Mouse (Mus musculus): ENCODE measurements around the gene Pibf1. TPM values are rescaled to one million over a fixed set of nuclear protein-coding genes. Genes with fewer than 3 reads are reported as not detected.
A peak's percentile ranks its signal among the peaks of the same experiment; 100 is the strongest.

Pibf1 gene
- total RNA-seq (2021): 10.8 and 13.8 TPM in 2 replicates
- long read RNA-seq, transcript Pibf1-201 (18 exons, 2,797 nt): major isoform, 7 of 11 reads
- long read RNA-seq, partial matches to known transcripts: 2 of 11 reads
- long read RNA-seq, other reads (novel, unspliced or antisense): 2 of 11 reads

GRCm38 (mm10) chr14:99099267-99099966 lies at the start of gene Pibf1, which contains the start of gene Dis3:
TSS of gene Pibf1 (plus strand) at chr14:99099424.
TSS of gene Dis3 (minus strand) at chr14:99099770.
- peak; percentile 99 for DNase-seq

DNA sequence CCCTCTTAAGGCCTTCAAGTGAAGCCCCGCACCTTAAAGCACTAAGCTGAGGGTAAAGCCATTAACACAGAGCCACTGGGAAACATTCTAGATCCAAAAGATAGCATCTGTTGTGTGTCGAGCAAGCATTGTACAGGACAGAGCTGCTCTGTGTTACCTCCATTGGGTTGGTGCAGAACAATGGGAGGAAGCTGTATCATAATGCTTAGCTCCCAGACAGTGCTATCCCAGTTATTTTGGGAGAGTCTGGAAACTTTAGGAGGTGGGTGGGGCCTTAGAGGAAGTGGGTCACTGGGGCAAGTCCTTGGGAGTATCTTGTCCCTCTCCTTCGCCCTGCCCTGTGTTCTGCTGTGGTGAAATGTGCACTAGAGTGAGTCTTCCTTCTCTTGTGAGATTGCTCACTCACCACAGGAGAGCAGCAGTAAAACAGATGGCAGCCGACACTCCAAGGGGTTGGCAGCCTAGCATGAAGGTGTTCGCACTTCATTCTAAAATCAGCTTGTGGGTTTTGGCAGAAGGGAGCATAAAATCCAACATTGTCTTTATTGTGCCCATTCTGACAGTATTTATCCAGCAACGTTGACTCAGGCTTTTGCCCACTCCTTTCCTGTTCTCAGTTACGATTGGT lies 40.2 kb upstream of the Pibf1 start:
- no peak for DNase-seq

GRCm38 (mm10) chr14:99060616-99061015 lies 38.6 kb upstream of the Pibf1 start:
- no peak for DNase-seq

DNA sequence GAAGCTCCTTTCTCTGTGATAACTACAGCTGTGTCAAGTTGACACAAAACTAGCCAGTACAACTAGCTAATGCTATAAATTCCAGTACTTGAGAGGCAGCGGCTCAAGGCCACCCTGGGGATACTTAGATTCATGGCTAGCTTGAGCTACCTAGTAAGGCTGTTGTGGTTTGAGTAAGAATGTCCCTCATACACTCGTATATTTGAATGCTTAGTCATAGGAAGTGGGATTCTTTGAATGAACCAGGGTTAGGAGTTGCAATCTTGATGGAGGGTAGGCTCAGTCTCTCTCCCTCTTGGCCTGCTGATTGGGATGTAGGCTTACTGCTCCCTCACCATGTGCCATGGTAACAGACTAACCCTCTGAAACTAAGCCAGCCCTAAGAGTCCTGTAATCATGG lies 36.1 kb upstream of the Pibf1 start:
- DNase-seq: no peak

GRCm38 (mm10) chr14:99071146-99071545 lies 28.1 kb upstream of the Pibf1 start:
- DNase-seq: no peak

- no peak for DNase-seq
These were observed 10.3 kb upstream of the Pibf1 start for GRCm38 (mm10) chr14:99088947-99089346.

GRCm38 (mm10) chr14:99099967-99100587 lies 853 bp downstream of the Pibf1 start:
- DNase-seq: no peak

GRCm38 (mm10) chr14:99103050-99103449 lies 3.8 kb downstream of the Pibf1 start:
- DNase-seq: no peak

DNA sequence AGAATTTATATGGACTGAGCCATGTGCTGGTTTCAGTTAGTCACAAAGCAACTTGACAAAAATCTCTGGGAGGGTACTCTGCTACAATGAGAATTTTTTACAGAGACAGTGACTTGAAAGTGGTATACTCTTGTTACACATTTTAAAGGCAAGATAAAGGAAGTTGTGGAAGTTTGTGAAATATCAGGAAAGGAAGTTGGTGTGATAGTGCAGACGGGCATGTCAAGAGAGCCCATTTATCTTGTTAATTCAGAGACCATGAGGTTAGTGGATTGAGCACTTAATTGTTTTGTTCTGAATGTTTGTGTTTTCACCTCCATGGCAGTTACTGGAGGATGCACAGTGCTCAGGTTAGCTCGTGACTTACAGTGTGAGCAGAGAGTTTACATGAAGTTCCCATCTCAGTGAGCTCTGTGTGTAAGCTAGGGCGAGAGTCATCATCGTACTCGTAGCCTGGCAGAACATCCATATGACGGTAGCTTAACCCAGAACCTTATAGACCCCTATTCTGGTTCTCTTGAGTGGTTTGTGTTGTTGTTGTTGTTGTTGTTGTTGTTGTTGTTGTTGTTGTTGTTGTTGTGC lies 5.4 kb downstream of the Pibf1 start:
- DNase-seq: no peak

DNA sequence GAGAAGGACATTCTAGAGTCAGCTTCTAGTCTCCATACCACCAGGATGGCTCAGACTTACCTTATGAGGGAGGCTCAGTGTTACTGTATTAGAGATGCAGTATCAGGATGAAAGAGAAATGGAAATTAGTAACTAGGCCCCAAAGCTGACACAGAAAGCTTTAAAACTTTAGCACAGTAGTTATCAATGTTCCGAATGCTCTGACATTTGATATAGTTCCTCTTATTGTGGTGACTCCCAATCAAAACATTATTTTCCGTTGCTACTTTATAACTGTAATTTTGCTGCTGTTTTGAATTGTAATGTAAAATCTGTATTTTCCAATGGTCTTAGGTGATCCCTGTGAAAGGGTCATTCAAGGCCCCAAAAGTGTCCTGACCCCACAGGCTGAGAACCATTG lies 7.4 kb downstream of the Pibf1 start:
- no peak for DNase-seq

GRCm38 (mm10) chr14:99107631-99108187 lies 8.5 kb downstream of the Pibf1 start:
- DNase-seq: no peak

- no peak for DNase-seq
These were observed 9.5 kb downstream of the Pibf1 start for GRCm38 (mm10) chr14:99108762-99109161.

DNA sequence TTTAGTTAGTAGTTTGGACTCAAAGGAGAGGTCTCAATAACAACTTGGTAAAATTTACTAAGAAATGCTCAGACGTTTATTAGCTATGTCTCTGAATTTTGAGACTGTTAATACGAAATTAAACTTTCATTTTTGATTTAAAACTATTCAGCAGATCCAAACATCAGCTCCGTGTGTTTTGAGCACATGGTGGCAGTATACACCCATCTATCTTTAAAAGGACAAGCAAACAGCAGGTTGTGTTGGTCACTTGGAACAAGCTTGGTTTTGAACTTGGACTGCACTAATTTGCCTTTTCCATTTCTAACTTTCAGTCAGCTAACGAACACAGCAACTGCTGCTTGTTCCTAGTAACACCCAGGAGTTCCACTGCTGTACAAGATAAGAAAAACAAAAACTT lies 18.4 kb downstream of the Pibf1 start:
- no peak for DNase-seq

- DNase-seq: no peak
These were observed 22.5 kb downstream of the Pibf1 start for GRCm38 (mm10) chr14:99121584-99122339.

DNA sequence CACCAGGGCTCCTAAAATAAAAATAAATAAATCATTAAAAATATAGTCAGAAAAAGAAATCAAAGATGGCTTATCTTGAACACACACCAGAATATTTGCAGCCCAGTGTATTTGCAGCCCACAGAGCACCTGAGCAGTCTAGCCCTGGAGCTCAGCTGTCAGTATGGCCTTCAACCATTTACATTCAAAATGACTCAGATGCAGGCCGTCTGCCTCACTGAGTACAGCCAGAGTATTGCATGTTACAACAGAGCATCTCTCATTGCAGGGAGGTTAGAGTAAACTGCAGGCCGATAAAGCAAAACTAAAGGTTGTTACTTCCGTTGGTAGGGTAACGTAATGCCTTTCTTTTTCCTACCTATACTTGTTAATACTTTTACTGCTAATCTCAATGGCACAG lies 24.9 kb downstream of the Pibf1 start:
- DNase-seq: no peak

GRCm38 (mm10) chr14:99126713-99127112 lies 27.5 kb downstream of the Pibf1 start:
- DNase-seq: no peak

DNA sequence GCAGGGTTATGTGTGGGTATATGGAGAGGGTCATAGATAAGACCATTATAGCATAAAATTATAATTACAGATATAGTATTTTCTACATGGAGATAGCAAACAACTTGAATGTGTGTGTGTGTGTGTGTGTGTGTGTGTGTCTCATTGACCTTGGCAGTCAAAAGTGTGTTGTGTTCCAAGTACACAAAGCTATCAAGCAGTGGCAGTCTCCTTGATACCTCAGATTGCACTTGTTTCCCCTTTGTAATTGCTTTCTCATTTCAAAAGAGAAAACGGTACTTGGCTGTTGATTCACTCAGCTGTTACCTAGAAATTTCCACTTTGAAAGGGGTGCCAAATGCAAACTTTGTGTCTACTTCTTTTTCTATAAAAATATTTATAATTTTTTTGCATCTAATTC lies 28.3 kb downstream of the Pibf1 start:
- no peak for DNase-seq

DNA sequence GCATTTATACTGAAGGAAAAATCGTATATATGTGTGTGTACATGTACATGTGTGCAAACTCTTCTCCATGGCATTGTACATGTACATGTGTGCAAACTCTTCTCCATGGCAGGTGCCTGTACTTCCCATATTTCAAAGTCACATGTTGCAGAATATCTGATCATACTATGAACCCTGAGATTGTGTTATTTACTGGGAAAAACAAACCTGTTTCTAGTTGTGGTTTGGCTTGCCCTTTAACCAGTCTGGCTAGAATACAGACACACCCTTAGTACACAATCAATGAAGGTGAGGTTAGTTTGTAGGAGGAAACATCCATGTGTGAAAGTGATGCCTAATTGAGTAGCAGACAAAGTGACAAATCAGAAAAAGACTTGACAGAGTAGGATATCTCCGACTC lies 29.8 kb downstream of the Pibf1 start:
- no peak for DNase-seq

DNA sequence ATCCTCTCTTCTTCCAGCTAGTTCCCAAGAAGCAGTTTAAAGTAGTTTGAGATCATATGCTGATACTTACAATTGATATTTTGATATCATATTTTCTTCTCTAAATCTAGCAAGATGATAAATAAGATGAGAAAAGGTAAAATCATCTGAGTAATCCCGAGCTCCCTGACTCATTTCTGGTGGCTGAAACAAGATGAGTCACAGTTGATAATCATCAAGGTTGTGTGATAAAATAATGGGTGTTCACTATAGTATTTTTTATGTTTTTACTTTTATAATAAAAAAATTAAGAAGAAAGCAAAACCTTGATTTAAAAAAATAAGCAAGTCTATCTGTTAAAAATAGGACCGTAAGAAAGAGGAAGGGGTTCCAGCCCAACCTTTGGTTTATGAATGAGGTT lies 34.8 kb downstream of the Pibf1 start:
- DNase-seq: no peak

- no peak for DNase-seq
These were observed 36.5 kb downstream of the Pibf1 start for GRCm38 (mm10) chr14:99135761-99136160.

- no peak for DNase-seq
These were observed 37.1 kb downstream of the Pibf1 start for GRCm38 (mm10) chr14:99136297-99136696.

GRCm38 (mm10) chr14:99140036-99140435 lies 40.8 kb downstream of the Pibf1 start:
- no peak for DNase-seq

All from adrenal gland, postnatal 25 days (tissue).